Mouse (Mus musculus) large intestine, adult 2 months (tissue): ENCODE measurements around the gene Gm43064. TPM values are rescaled to one million over a fixed set of nuclear protein-coding genes. Genes with fewer than 3 reads are reported as not detected.

ENCODE experiments used
- DNase-seq: peaks from one replicate; pipeline ENCODE4 v3.0.0-alpha.2; 2012; ENCODE audit warnings: low read depth, low spot score
- WGBS: fragments of 180-500 bp; shearing (Covaris S2); methylation state at CpG from one replicate; pipeline ENCODE4 v1.1.7; 2018; 5-methylcytosine and 5-hydroxymethylcytosine counted together
- polyA plus RNA-seq: library from polyadenylated mRNA; depleted of rRNA; stranded (reverse); fragments of >200 nt; gene quantifications from 2 replicates; pipeline ENCODE4 v1.2.3, GENCODE M21; 2012

Gm43064 gene
- polyA plus RNA-seq, 1 experiment = not detected

DNA sequence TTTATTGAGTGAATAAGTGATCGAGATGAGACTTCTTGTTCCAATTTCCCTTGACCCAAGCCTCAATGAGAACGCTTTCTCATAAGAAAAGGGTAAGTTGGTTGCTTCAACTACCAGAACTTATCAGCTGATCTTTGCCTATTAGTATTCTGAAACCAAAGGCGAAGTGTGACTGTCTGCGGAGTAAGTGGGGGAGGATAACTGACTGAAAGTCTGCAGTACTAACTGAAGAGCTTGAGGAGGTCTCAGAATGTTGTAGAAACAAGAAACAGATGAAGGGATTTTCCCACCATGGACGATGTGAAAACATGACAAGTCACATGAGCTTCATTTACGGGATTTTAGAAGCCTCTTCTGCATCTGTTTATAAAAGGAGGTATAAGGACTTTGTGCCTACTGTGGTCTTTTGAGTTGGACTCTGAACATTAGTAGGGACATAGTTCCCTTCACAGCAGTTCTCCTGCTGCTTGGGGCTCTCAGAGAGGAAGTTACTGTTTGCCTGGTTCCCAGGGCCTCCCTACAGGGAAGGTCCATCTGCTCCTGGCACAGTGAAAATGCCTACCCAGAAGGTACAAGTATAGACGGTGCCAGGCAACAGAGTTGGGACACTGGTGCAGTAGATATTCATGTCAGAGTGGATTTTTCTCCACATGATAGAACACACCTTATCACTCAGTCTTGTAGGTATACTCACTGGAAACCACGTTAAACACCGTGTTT lies 41.4 kb downstream of the Gm43064 start:
- no peak for DNase-seq
- 63% methylated on average over 9 of the region's 9 CpGs for WGBS

- DNase-seq = no peak
- WGBS = 87% methylated on average over 6 of the region's 6 CpGs
Observed at GRCm38 (mm10) chr3:103851481-103851880, 42.1 kb downstream of the Gm43064 start.

- whole genome bisulfite sequencing = 79% methylated on average over 8 of the region's 8 CpGs
Observed at GRCm38 (mm10) chr3:103851882-103852281, 42.5 kb downstream of the Gm43064 start.

DNA sequence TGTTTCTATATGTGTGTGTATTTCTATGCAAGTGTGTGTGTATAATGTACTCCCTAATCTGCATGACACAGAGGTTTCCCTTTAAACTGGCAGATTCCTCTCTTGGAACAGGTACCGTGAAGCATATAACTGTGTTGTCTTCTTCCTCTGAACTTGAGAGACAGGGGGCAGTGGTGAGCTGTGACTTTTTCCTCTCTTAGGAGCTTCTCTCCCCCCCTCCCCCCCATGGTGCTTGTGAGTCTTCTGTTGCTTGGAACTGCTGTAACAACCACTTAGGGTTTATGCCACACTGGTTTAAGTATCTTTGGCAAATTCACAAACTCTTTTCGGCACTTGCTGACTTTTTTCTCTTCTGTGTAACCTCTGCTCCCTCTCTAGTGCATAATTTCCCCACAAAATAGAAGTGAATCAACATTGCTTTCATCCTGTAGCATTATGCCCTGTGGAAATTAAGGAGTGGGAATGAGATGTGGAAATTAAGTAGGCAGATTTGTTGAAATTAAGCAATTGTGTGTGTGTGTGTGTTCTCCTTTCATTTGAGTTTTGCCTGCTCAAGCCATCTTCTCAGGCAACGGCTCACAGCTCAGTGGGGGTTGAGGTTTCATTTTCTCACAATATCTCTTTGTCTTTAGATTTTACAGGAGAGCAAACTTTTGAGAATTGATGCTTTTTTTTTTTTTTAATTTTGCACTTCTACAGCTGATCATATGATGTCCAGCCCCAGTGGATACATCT lies 43.4 kb downstream of the Gm43064 start:
- 43% methylated on average over 3 of the region's 3 CpGs for WGBS
- no peak for DNase-seq

More at GRCm38 (mm10) chr3:103851882-103852281, 42.5 kb downstream of the Gm43064 start:
- no peak for DNase-seq

- 70% methylated on average over 8 of the region's 8 CpGs for WGBS
- no peak for DNase-seq
Observed at GRCm38 (mm10) chr3:103853804-103854203, 44.4 kb downstream of the Gm43064 start.

GRCm38 (mm10) chr3:103857036-103857805 lies 47.8 kb downstream of the Gm43064 start:
- WGBS = 83% methylated on average over 7 of the region's 7 CpGs
- DNase-seq = no peak

DNA sequence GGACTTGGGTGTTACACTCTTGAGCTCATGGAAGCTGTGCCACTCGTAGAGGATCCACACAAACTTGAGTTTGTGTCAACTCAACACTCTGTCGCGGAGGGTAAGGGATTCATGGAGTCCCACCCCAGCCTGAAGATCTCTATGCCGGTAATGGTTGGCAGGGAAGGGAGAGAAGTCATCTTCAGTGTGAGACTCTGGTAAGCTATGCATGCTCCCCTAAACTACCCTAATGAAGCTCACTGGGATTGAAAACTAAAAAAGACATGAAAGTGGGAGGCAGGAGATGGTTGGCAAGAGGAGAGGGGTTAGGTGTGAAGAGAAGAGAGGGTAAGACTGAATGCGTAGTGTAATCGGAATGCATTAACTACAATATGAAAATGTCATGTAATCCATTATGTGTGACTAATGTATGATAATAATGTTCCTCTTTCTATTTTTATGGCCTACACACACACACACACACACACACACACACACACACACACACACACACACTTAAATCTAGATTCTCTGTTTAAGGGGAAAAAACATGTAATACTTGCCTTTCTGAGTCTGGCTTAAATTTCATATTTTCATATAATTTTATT lies 48.7 kb downstream of the Gm43064 start:
- 92% methylated on average over 6 of the region's 6 CpGs for WGBS
- no peak for DNase-seq

- 58% methylated on average over 12 of the region's 12 CpGs for WGBS
- no peak for DNase-seq
Observed at GRCm38 (mm10) chr3:103858881-103859801, 49.8 kb downstream of the Gm43064 start, which contains the start of gene Ptpn22. Ptpn22 (plus strand) TSS chr3:103859795.

DNA sequence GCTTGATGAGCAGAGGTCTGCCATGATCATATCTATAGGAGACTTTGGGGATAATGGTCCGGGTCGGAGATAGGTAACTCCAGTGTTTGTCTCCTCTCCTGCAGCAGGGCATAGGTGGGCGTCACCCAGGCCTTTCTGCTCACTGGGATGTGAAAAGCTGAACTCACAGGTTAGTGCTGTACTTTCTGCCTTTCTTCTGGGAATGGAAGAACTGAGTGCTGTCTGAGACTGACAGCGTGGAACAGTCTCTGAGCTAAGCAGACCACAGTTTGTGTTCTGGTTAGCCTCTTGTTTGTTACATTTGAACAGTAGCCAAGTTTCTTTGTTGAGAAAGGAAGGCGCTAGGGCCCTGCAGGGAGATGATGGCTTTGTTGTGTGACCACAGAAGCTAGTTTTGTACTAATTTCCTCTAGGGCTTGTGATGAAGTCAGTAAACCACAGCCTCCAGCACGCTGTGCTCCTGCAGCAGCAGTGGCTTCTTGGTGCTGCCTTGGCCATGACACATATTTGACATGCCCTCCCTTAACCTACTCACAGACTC lies 50.5 kb downstream of the Gm43064 start:
- WGBS = 48% methylated on average over 6 of the region's 6 CpGs

GRCm38 (mm10) chr3:103862721-103863220 lies 53.4 kb downstream of the Gm43064 start:
- 48% methylated on average over 4 of the region's 4 CpGs for WGBS
- DNase-seq = no peak

More for the DNA sequence above, 50.5 kb downstream of the Gm43064 start:
- no peak for DNase-seq

- no peak for DNase-seq
- WGBS = 75% methylated on average over 6 of the region's 6 CpGs
Observed at GRCm38 (mm10) chr3:103864200-103864599, 54.8 kb downstream of the Gm43064 start.

GRCm38 (mm10) chr3:103867424-103867971 lies 58.1 kb downstream of the Gm43064 start:
- WGBS = 85% methylated on average over 5 of the region's 5 CpGs
- DNase-seq = no peak

GRCm38 (mm10) chr3:103868008-103868407 lies 58.6 kb downstream of the Gm43064 start:
- no peak for DNase-seq
- 73% methylated on average over 4 of the region's 4 CpGs for WGBS

- no peak for DNase-seq
- WGBS = 47% methylated on average over 3 of the region's 3 CpGs
Observed at GRCm38 (mm10) chr3:103872663-103873098, 63.3 kb downstream of the Gm43064 start.

- 64% methylated on average over 7 of the region's 7 CpGs for WGBS
- no peak for DNase-seq
Observed at GRCm38 (mm10) chr3:103874329-103874728, 65.0 kb downstream of the Gm43064 start.

- DNase-seq = no peak
Observed at GRCm38 (mm10) chr3:103885946-103886345, 76.6 kb downstream of the Gm43064 start.

GRCm38 (mm10) chr3:103887581-103887980 lies 78.2 kb downstream of the Gm43064 start:
- 16% methylated on average over 3 of the region's 3 CpGs for WGBS
- peak; percentile 28 for DNase-seq

More at GRCm38 (mm10) chr3:103885946-103886345, 76.6 kb downstream of the Gm43064 start:
- 68% methylated on average over 11 of the region's 11 CpGs for WGBS
